Mouse (Mus musculus): ENCODE results near the gene Nkx2-1.

Nkx2-1 gene

GRCm38 (mm10) chr12:56521106-56521840 is 15.4 kb downstream of the Nkx2-1 start:
- DNase-seq: no peak

- DNase-seq: no peak
Measured at GRCm38 (mm10) chr12:56520396-56521105, 16.2 kb downstream of the Nkx2-1 start.

- DNase-seq: no peak
Measured at GRCm38 (mm10) chr12:56519738-56520191, 16.9 kb downstream of the Nkx2-1 start.

- DNase-seq: no peak
Measured at GRCm38 (mm10) chr12:56519071-56519737, 17.5 kb downstream of the Nkx2-1 start.

GRCm38 (mm10) chr12:56518221-56518620 is 18.5 kb downstream of the Nkx2-1 start:
- DNase-seq: no peak

GRCm38 (mm10) chr12:56514831-56515230 is 21.9 kb downstream of the Nkx2-1 start:
- DNase-seq: no peak

GRCm38 (mm10) chr12:56508413-56508812 is 28.3 kb downstream of the Nkx2-1 start:
- DNase-seq: no peak

GRCm38 (mm10) chr12:56487046-56487445 is 49.7 kb downstream of the Nkx2-1 start:
- DNase-seq: no peak

GRCm38 (mm10) chr12:56482606-56483005 is 54.1 kb downstream of the Nkx2-1 start:
- no peak for DNase-seq

All from thymus, postnatal 25 days (tissue).